Mouse (Mus musculus) midbrain, embryonic 10.5 days (tissue): ENCODE measurements around the gene Rps18. TPM values are rescaled to one million over a fixed set of nuclear protein-coding genes. Genes with fewer than 3 reads are reported as not detected.
A peak's percentile ranks its signal among the peaks of the same experiment; 100 is the strongest.
"Not testable (repeated sequence)": the region's sequence is repeated elsewhere in the genome, so short reads cannot be mapped to it uniquely, and the experiment has no call there.

Experiments used
- DNase-seq: peaks from one replicate; pipeline ENCODE4 v3.0.0-alpha.2; 2017; ENCODE audit warnings: low spot score
- H3K27ac ChIP-seq: fragments of 300-500 bp; sonication (generic); replicated peaks from 2 replicates; pipeline ENCODE4 v1.5.1; 2016; ENCODE audit warnings: mild to moderate bottlenecking
- H3K27me3 ChIP-seq: fragments of 300-500 bp; sonication (generic); 2 replicates; pipeline ENCODE4 v1.6.1; 2016; ENCODE audit warnings: low read depth, mild to moderate bottlenecking; ENCODE audit not compliant: poor library complexity, severe bottlenecking
- H3K36me3 ChIP-seq: fragments of 300-500 bp; sonication (generic); 2 replicates; pipeline ENCODE4 v1.6.1; 2016; ENCODE audit warnings: mild to moderate bottlenecking, moderate library complexity
- H3K4me1 ChIP-seq: fragments of 300-500 bp; sonication (generic); 2 replicates; pipeline ENCODE4 v1.6.1; 2016
- H3K4me3 ChIP-seq: fragments of 300-500 bp; sonication (generic); 2 replicates; pipeline ENCODE4 v1.5.1; 2016; ENCODE audit warnings: mild to moderate bottlenecking, moderate library complexity
- H3K9me3 ChIP-seq: fragments of 300-500 bp; sonication (generic); replicated peaks from 2 replicates; pipeline ENCODE4 v1.6.1; 2016; ENCODE audit warnings: mild to moderate bottlenecking
- WGBS: fragments of 180-500 bp; shearing (Covaris S2); methylation state at CpG from one replicate; pipeline ENCODE4 v1.1.7; 2016; 5-methylcytosine and 5-hydroxymethylcytosine counted together
- polyA plus RNA-seq: library from polyadenylated mRNA; unstranded; fragments of >200 nt; fragmentation: Nextera tagmentation; extraction: Ambion mirVana; gene quantifications from 2 replicates; pipeline ENCODE4 v1.2.1, GENCODE M21; 2016

Rps18 gene
- polyA plus RNA-seq: 1,339 and 1,576 TPM in 2 replicates

- Histone ChIP-seq H3K27ac (peak within 1 kb of the TSS; percentile 98), H3K9me3 (no peaks in the 10 kb centered on the region), H3K27me3 (no peaks in the 10 kb centered on the region), H3K4me3 (peak within 1 kb of the TSS; percentile 99), H3K36me3 (peaks cover 66% of the 10 kb centered on the region), H3K4me1 (peaks cover 55% of the 10 kb centered on the region)
- under 1% methylated on average over 50 of the region's 50 CpGs for WGBS
- DNase-seq: peak; percentile 95
Measured at GRCm38 (mm10) chr17:33955555-33956214, at the start of gene Rps18, which contains the start of gene Vps52. TSS of gene Rps18 (minus strand) at chr17:33956001. TSS of gene Vps52 (plus strand) at chr17:33955812.

- peak; percentile 56 for DNase-seq
- Histone ChIP-seq H3K27me3 (peaks cover 41% of the 10 kb centered on the region), H3K4me3 (no peak overlapping the region; the same call in 1 of the 2 replicates), H3K9me3 (no peaks in the 10 kb centered on the region), H3K27ac (no peak overlapping the region), H3K36me3 (no peaks in the 10 kb centered on the region), H3K4me1 (peaks cover 19% of the 10 kb centered on the region)
- WGBS: 7% methylated on average over 5 of the region's 5 CpGs
Measured at GRCm38 (mm10) chr17:34003426-34003825, 47.6 kb upstream of the Rps18 start.

GRCm38 (mm10) chr17:34000796-34001195 lies 45.0 kb upstream of the Rps18 start:
- not testable (repeated sequence) for H3K36me3 ChIP-seq, H3K9me3 ChIP-seq, DNase-seq, H3K27ac ChIP-seq
- WGBS: 64% methylated on average over 2 of the region's 2 CpGs
- Histone ChIP-seq H3K4me3 (peak overlapping the region; percentile 69; the same call in 1 of the 2 replicates), H3K27me3 (peaks cover 54% of the 10 kb centered on the region), H3K4me1 (peaks cover 19% of the 10 kb centered on the region)

- Histone ChIP-seq H3K36me3 (no peaks in the 10 kb centered on the region), H3K9me3 (no peaks in the 10 kb centered on the region), H3K4me3 (peak within 1 kb of the TSS; percentile 69), H3K4me1 (peaks cover 19% of the 10 kb centered on the region), H3K27me3 (peaks cover 54% of the 10 kb centered on the region), H3K27ac (peak within 1 kb of the TSS; percentile 77)
- under 1% methylated on average over 25 of the region's 30 CpGs for WGBS
- peak; percentile 71 for DNase-seq
Measured at GRCm38 (mm10) chr17:34000150-34000537, 44.3 kb upstream of the Rps18 start, which contains the start of gene H2-K1. TSS of gene H2-K1 (minus strand) at chr17:34000347.

GRCm38 (mm10) chr17:33999341-34000149 lies 43.7 kb upstream of the Rps18 start:
- Histone ChIP-seq H3K36me3 (no peaks in the 10 kb centered on the region), H3K9me3 (no peaks in the 10 kb centered on the region), H3K4me1 (peaks cover 19% of the 10 kb centered on the region), H3K27ac (peak overlapping the region; percentile 77), H3K4me3 (peak overlapping the region; percentile 69), H3K27me3 (peaks cover 54% of the 10 kb centered on the region)
- WGBS: 2% methylated on average over 87 of the region's 87 CpGs
- no peak for DNase-seq

- H3K27ac ChIP-seq, H3K4me3 ChIP-seq, H3K36me3 ChIP-seq, H3K9me3 ChIP-seq, DNase-seq: not testable (repeated sequence)
- Histone ChIP-seq H3K4me1 (peaks cover 18% of the 10 kb centered on the region), H3K27me3 (peaks cover 54% of the 10 kb centered on the region)
- WGBS: 57% methylated on average over 5 of the region's 5 CpGs
Measured at GRCm38 (mm10) chr17:33998697-33999096, 42.9 kb upstream of the Rps18 start.

GRCm38 (mm10) chr17:33997025-33997424 lies 41.2 kb upstream of the Rps18 start:
- H3K9me3 ChIP-seq, H3K27ac ChIP-seq, H3K4me3 ChIP-seq, H3K36me3 ChIP-seq, DNase-seq: not testable (repeated sequence)
- Histone ChIP-seq H3K4me1 (peaks cover 16% of the 10 kb centered on the region), H3K27me3 (peaks cover 48% of the 10 kb centered on the region)
- WGBS: 96% methylated on average over 2 of the region's 2 CpGs

- peaks cover 16% of the 10 kb centered on the region for H3K4me1 ChIP-seq
- H3K27me3 ChIP-seq: peaks cover 35% of the 10 kb centered on the region
- no peaks in the 10 kb centered on the region for H3K9me3 ChIP-seq
- H3K36me3 ChIP-seq: no peaks in the 10 kb centered on the region
- H3K27ac ChIP-seq: no peak overlapping the region
- H3K4me3 ChIP-seq: no peak overlapping the region
- 77% methylated on average over 3 of the region's 3 CpGs for WGBS
- no peak for DNase-seq
Measured at GRCm38 (mm10) chr17:33995651-33996050, 39.9 kb upstream of the Rps18 start.

GRCm38 (mm10) chr17:33994959-33995358 lies 39.2 kb upstream of the Rps18 start:
- H3K27ac ChIP-seq: no peak overlapping the region
- H3K4me1 ChIP-seq: peaks cover 9% of the 10 kb centered on the region
- H3K4me3 ChIP-seq: no peak overlapping the region
- H3K9me3 ChIP-seq: no peaks in the 10 kb centered on the region
- WGBS: 90% methylated on average over 8 of the region's 8 CpGs
- H3K27me3 ChIP-seq: peaks cover 28% of the 10 kb centered on the region
- no peak for DNase-seq
- no peaks in the 10 kb centered on the region for H3K36me3 ChIP-seq

- Histone ChIP-seq H3K9me3 (no peaks in the 10 kb centered on the region), H3K36me3 (no peaks in the 10 kb centered on the region), H3K27ac (no peak overlapping the region), H3K4me3 (no peak overlapping the region), H3K4me1 (no peaks in the 10 kb centered on the region), H3K27me3 (peaks cover 2% of the 10 kb centered on the region)
- DNase-seq: peak; percentile 69
- 34% methylated on average over 10 of the region's 10 CpGs for WGBS
Measured at GRCm38 (mm10) chr17:33991788-33992664, 36.2 kb upstream of the Rps18 start.

- WGBS: 10% methylated on average over 8 of the region's 8 CpGs
- H3K27me3 ChIP-seq: peaks cover 36% of the 10 kb centered on the region
- H3K4me3 ChIP-seq: peak overlapping the region; percentile 65
- DNase-seq: peak; percentile 61
- H3K4me1 ChIP-seq: peaks cover 31% of the 10 kb centered on the region
- not testable (repeated sequence) for H3K9me3 ChIP-seq, H3K36me3 ChIP-seq, H3K27ac ChIP-seq
Measured at GRCm38 (mm10) chr17:33982136-33982535, 26.3 kb upstream of the Rps18 start.

GRCm38 (mm10) chr17:33981192-33981909 lies 25.6 kb upstream of the Rps18 start:
- DNase-seq: peak; percentile 91
- peak overlapping the region; percentile 87 for H3K27ac ChIP-seq
- 2% methylated on average over 27 of the region's 27 CpGs for WGBS

More at GRCm38 (mm10) chr17:33981192-33981909, 25.6 kb upstream of the Rps18 start:
- not testable (repeated sequence) for H3K36me3 ChIP-seq, H3K9me3 ChIP-seq
- Histone ChIP-seq H3K27me3 (peaks cover 43% of the 10 kb centered on the region), H3K4me1 (peaks cover 31% of the 10 kb centered on the region), H3K4me3 (peak overlapping the region; percentile 65)
